In genomic region chr9:26625171-26625937, GRCm38 (mm10) we compare ENCODE assay signal across 12 mouse cellular contexts.
DNase-seq lines count a peak whose midpoint lies in the region; ATAC-seq and TF ChIP-seq lines count a peak whose summit lies in the region.
"Had no signal": no experiment of that assay in that cellular context is flagged by ENCODE, and none has a peak within 500 bp of the region (broad histone marks: within the 10 kb centered on the region; RNA-seq: fewer than 3 reads in every experiment).

No protein-coding gene starts in this region.

- ATAC-seq in kidney, embryonic 16.5 days (ENCODE audit: low FRiP score, low TSS enrichment): no peak
- ATAC-seq: CD4-positive, CD25-positive, alpha-beta regulatory T cell, adult 4 months; Patski had no signal

- no peak for TF ChIP-seq POLR2A in kidney, adult 2 months (IDR thresholded peaks at IDR 0.05; ENCODE audit: low read depth, low read length)

- H3K36me3 ChIP-seq in kidney, adult 2 months (ENCODE audit: control insufficient read depth, insufficient read depth, low read length): no peaks in the 10 kb centered on the region
- no peaks in the 10 kb centered on the region for H3K36me3 ChIP-seq in kidney, embryonic 16.5 days (ENCODE audit: insufficient read depth, low read length)
- H3K36me3 ChIP-seq in embryonic facial prominence, embryonic 10.5 days (replicated peaks): no peaks in the 10 kb centered on the region

- no peak for TF ChIP-seq CTCF in kidney, adult 2 months (conservative IDR thresholded peaks at IDR 0.05; ENCODE audit: insufficient read depth, insufficient read length, low read depth, low read length)

- peak; percentile 74 for DNase-seq in kidney, adult 2 months
- DNase-seq in cerebellum, adult 9-11 months: peak; percentile 77
- DNase-seq in heart, adult 9 months (ENCODE audit: low spot score in 2 of 2): peak; percentile 42 to 57
- DNase-seq in kidney, postnatal 36 days: peak; percentile 58 to 78
- no peak for DNase-seq in embryonic facial prominence, embryonic 10.5 days (ENCODE audit: low spot score)
- no peak for DNase-seq in embryo, embryonic 11 days
- no peak for DNase-seq in lung, postnatal 10 days
- DNase-seq: adrenal gland, postnatal 10 days; thymus, postnatal 14 days had no signal

- H3K9ac ChIP-seq in kidney, embryonic 16.5 days (replicated peaks; ENCODE audit: low read length): no peak overlapping the region

- H3K4me1 ChIP-seq in kidney, adult 2 months (ENCODE audit: control insufficient read depth, insufficient read depth, low read length): no peaks in the 10 kb centered on the region
- no peaks in the 10 kb centered on the region for H3K4me1 ChIP-seq in kidney, embryonic 16.5 days (ENCODE audit: insufficient read depth, low read length)
- no peaks in the 10 kb centered on the region for H3K4me1 ChIP-seq in embryonic facial prominence, embryonic 10.5 days

- no peak overlapping the region for H3K27ac ChIP-seq in kidney, adult 2 months (ENCODE audit: insufficient read depth, low read depth, low read length)
- no peak overlapping the region for H3K27ac ChIP-seq in kidney, embryonic 16.5 days (ENCODE audit: low read length)
- H3K27ac ChIP-seq in embryonic facial prominence, embryonic 10.5 days (replicated peaks): no peak overlapping the region

- no peak overlapping the region for H3K4me3 ChIP-seq in kidney, adult 2 months (ENCODE audit: insufficient read depth, low read depth, low read length)
- H3K4me3 ChIP-seq in kidney, embryonic 16.5 days (ENCODE audit: low read length): no peak overlapping the region
- H3K4me3 ChIP-seq in embryonic facial prominence, embryonic 10.5 days: no peak overlapping the region

- H3K27me3 ChIP-seq in kidney, adult 2 months (replicated peaks; ENCODE audit: control insufficient read depth, insufficient read depth, low read length): no peaks in the 10 kb centered on the region
- H3K27me3 ChIP-seq in kidney, embryonic 16.5 days (ENCODE audit: insufficient read depth, low read length): no peaks in the 10 kb centered on the region
- no peaks in the 10 kb centered on the region for H3K27me3 ChIP-seq in embryonic facial prominence, embryonic 10.5 days (replicated peaks; ENCODE audit: low read depth, poor library complexity, severe bottlenecking)
- H3K27me3 ChIP-seq: Patski had no signal

- H3K4me2 ChIP-seq in kidney, embryonic 16.5 days (replicated peaks; ENCODE audit: low read depth, low read length): no peak overlapping the region

- 64% methylated on average over 2 of the region's 2 CpGs for WGBS in kidney, adult 2 months
- WGBS in kidney, embryonic 16.5 days: 82% methylated on average over 2 of the region's 2 CpGs
- 71% methylated on average over 2 of the region's 2 CpGs for WGBS in embryonic facial prominence, embryonic 10.5 days

- H3K9me3 ChIP-seq in kidney, embryonic 16.5 days (ENCODE audit: low read length): no peaks in the 10 kb centered on the region
- H3K9me3 ChIP-seq in embryonic facial prominence, embryonic 10.5 days: no peaks in the 10 kb centered on the region

Comparison
In these comparisons a context has a peak if more than half of its experiments do, and no peak if none do; other contexts are left out.
1. DNase-seq: peak in kidney, adult 2 months (single experiment), cerebellum, adult 9-11 months (single experiment), heart, adult 9 months (2 of 2) and kidney, postnatal 36 days (2 of 2); none in embryonic facial prominence, embryonic 10.5 days (single experiment), embryo, embryonic 11 days (single experiment) and lung, postnatal 10 days (single experiment).